In the genomic region with DNA sequence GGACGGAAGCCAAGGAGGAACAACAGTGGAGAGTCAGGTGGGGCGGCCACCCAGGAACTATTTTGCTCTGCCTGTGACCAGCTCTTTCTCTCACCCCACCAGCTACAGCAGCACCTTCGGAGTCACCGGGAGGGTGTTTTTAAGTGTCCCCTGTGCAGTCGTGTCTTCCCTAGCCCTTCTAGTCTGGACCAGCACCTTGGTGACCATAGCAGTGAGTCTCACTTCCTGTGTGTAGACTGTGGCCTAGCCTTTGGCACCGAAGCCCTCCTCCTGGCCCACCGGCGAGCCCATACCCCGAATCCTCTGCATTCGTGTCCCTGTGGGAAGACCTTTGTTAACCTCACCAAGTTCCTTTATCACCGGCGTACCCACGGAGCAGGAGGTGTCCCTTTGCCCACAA, we compare ENCODE assay signal across 21 mouse cellular contexts. TPM values are rescaled to one million over a fixed set of nuclear protein-coding genes. Genes with fewer than 3 reads are reported as not detected.
DNase-seq lines count a peak whose midpoint lies in the region; TF ChIP-seq lines count a peak whose summit lies in the region.
"Had no signal": no experiment of that assay in that cellular context is flagged by ENCODE, and none has a peak within 500 bp of the region (broad histone marks: within the 10 kb centered on the region; RNA-seq: fewer than 3 reads in every experiment).

No protein-coding gene starts in this region.

- no peak overlapping the region; the same call in 1 of the 2 replicates for H3K4me3 ChIP-seq in heart, embryonic 10.5 days
- no peak overlapping the region for H3K4me3 ChIP-seq in testis, adult 2 months (ENCODE audit: control insufficient read depth, low read depth, low read length)
- peak overlapping the region in 1 of 2 experiments; percentile 53; a peak in 2 of 4 replicates for H3K4me3 ChIP-seq in ES-E14 (ENCODE audit: insufficient read depth in 1 of 2, low read depth in 1 of 2, low read length in 2 of 2, poor library complexity in 1 of 2, severe bottlenecking in 1 of 2)
- H3K4me3 ChIP-seq: embryonic facial prominence, embryonic 13.5 days; embryonic facial prominence, embryonic 15.5 days; erythroblast, embryonic 14.5 days; forebrain, embryonic 10.5 days; forebrain, embryonic 12.5 days had no signal

- H3K4me1 ChIP-seq in heart, embryonic 10.5 days, result peaks cover 41% of the 10 kb centered on the region
- peaks cover 8% of the 10 kb centered on the region for H3K4me1 ChIP-seq in testis, adult 2 months (ENCODE audit: control insufficient read depth, insufficient read depth, low read length)
- peaks cover 6 to 25% of the 10 kb centered on the region in 2 experiments; a peak in 3 of 4 replicates for H3K4me1 ChIP-seq in ES-E14 (ENCODE audit: control insufficient read depth in 2 of 2, insufficient read depth in 2 of 2, low read length in 2 of 2, poor library complexity in 1 of 2)

- DNase-seq in heart, adult 11 months, result peak; percentile 91
- no peak for DNase-seq in heart, embryonic 10.5 days (ENCODE audit: low spot score)
- no peak for DNase-seq in testis, postnatal 10 days (ENCODE audit: low spot score)
- DNase-seq in ES-E14 (ENCODE audit: low read depth, low spot score), result no peak
- no peak for DNase-seq in urinary bladder, postnatal 36 days (ENCODE audit: low spot score in 2 of 2)
- DNase-seq: adrenal gland, adult 2 months; adrenal gland, postnatal 10 days; adrenal gland, postnatal 25 days; B cell, adult 2 months; cerebellum, adult 11 months; cerebellum, adult 18-20 months; cerebellum, adult 8-10 months; cerebellum, postnatal 14 days; embryo, embryonic 11 days had no signal

- no peak overlapping the region for H3K27ac ChIP-seq in heart, embryonic 10.5 days
- H3K27ac ChIP-seq in testis, adult 2 months (ENCODE audit: control insufficient read depth, insufficient read depth, low read depth, low read length), result no peak overlapping the region
- no peak overlapping the region for H3K27ac ChIP-seq in ES-E14 (ENCODE audit: insufficient read depth, low read depth, low read length, poor library complexity, severe bottlenecking)
- H3K27ac ChIP-seq: embryonic facial prominence, embryonic 13.5 days; embryonic facial prominence, embryonic 15.5 days; forebrain, embryonic 10.5 days; forebrain, embryonic 12.5 days had no signal

- 92% methylated on average over 13 of the region's 13 CpGs for WGBS in heart, embryonic 10.5 days

- no peak for TF ChIP-seq CTCF in testis, adult 2 months (IDR thresholded peaks at IDR 0.05; ENCODE audit: control insufficient read depth, insufficient read depth, insufficient replicate concordance, low read depth, low read length)

- H3K27me3 ChIP-seq in heart, embryonic 10.5 days (ENCODE audit: insufficient read depth, poor library complexity, severe bottlenecking), result no peaks in the 10 kb centered on the region
- H3K27me3 ChIP-seq in testis, adult 2 months (ENCODE audit: control insufficient read depth, insufficient read depth, low read length), result no peaks in the 10 kb centered on the region
- H3K27me3 ChIP-seq: CH12.LX; embryonic facial prominence, embryonic 13.5 days; embryonic facial prominence, embryonic 15.5 days; forebrain, embryonic 12.5 days had no signal

- in situ Hi-C loops in ES-E14 (cut with MboI; ENCODE audit: low sequenced_read_pairs in 2 of 2, unreplicated experiment in 2 of 2), result no loop called here

- H3K9me3 ChIP-seq in heart, embryonic 10.5 days, result no peaks in the 10 kb centered on the region
- no peaks in the 10 kb centered on the region for H3K9me3 ChIP-seq in ES-E14 (ENCODE audit: control insufficient read depth, insufficient read depth, low read depth, low read length)
- H3K9me3 ChIP-seq: embryonic facial prominence, embryonic 13.5 days; embryonic facial prominence, embryonic 15.5 days; forebrain, embryonic 10.5 days; forebrain, embryonic 12.5 days had no signal

- H3K9ac ChIP-seq in ES-E14 (ENCODE audit: insufficient read depth, low read depth, low read length, poor library complexity, severe bottlenecking), result peak overlapping the region; percentile 20; the same call in 1 of the 2 replicates
- H3K9ac ChIP-seq: embryonic facial prominence, embryonic 13.5 days; embryonic facial prominence, embryonic 15.5 days; forebrain, embryonic 12.5 days had no signal

- peaks cover 62% of the 10 kb centered on the region for H3K36me3 ChIP-seq in heart, embryonic 10.5 days
- H3K36me3 ChIP-seq in testis, adult 2 months (ENCODE audit: control insufficient read depth, insufficient read depth, low read length), result peaks cover 2% of the 10 kb centered on the region
- peaks cover 37% of the 10 kb centered on the region for H3K36me3 ChIP-seq in ES-E14 (ENCODE audit: control insufficient read depth, insufficient read depth, low read length, poor library complexity, severe bottlenecking)

- TF ChIP-seq POLR2A in testis, adult 2 months (IDR thresholded peaks at IDR 0.05; ENCODE audit: control insufficient read depth, low read depth, low read length), result 0 out of 2 replicates have a peak, but pooled peaks have one; percentile 16

TF ChIP-seq in ES-E14, 5 proteins besides CTCF, POLR2A, EP300 and RAD21:
- TF ChIP-seq CHD2 (IDR thresholded peaks at IDR 0.05; ENCODE audit: low read depth, low read length), result no peak
- TF ChIP-seq MAFK (IDR thresholded peaks at IDR 0.05; ENCODE audit: insufficient read depth, low read depth, low read length), result no peak
- TF ChIP-seq ZNF384 (IDR thresholded peaks at IDR 0.05; ENCODE audit: low read depth, low read length), result no peak

RNA-seq across cellular contexts. Expression of gene Zfp574, which starts 8.1 kb away (rescaled TPM):
- 25.0 and 30.2 TPM in 2 replicates for polyA plus RNA-seq in heart, embryonic 10.5 days (2016; fragmentation: Nextera tagmentation; extraction: Ambion mirVana)
- 267 and 276 TPM in 2 replicates for polyA plus RNA-seq in testis, adult 2 months (2012; rRNA removed)
- total RNA-seq in ES-E14 (2012; rRNA removed), result 15.1 and 18.9 TPM in 2 replicates

RNA-seq across cellular contexts. Expression of gene Grik5, which starts 8.3 kb away (rescaled TPM):
- 4.7 and 6.6 TPM in 2 replicates for polyA plus RNA-seq in heart, embryonic 10.5 days (2016; fragmentation: Nextera tagmentation; extraction: Ambion mirVana)
- polyA plus RNA-seq in testis, adult 2 months (2012; rRNA removed), result 83.7 and 86.7 TPM in 2 replicates
- 10.0 and 10.7 TPM in 2 replicates for total RNA-seq in ES-E14 (2012; rRNA removed)

Comparison
In these comparisons a context has a peak if more than half of its experiments do, and no peak if none do; other contexts are left out.
1. RNA of gene Grik5, which starts 8.3 kb away (polyA plus RNA-seq): 83.7 to 86.7 TPM in testis, adult 2 months; 4.7 to 6.6 TPM in heart, embryonic 10.5 days; every median in the first group is over 10 times any median in the second.